Mouse (Mus musculus) ovary, adult 18-20 months (tissue): Measurements from ENCODE around the gene Ror1.
A peak's percentile ranks its signal among the peaks of the same experiment; 100 is the strongest.

ENCODE experiments used
- DNase-seq: peaks from one replicate; pipeline ENCODE4 v3.0.0; 2022; ENCODE audit warnings: low spot score, mixed read lengths

Gene Ror1

DNA sequence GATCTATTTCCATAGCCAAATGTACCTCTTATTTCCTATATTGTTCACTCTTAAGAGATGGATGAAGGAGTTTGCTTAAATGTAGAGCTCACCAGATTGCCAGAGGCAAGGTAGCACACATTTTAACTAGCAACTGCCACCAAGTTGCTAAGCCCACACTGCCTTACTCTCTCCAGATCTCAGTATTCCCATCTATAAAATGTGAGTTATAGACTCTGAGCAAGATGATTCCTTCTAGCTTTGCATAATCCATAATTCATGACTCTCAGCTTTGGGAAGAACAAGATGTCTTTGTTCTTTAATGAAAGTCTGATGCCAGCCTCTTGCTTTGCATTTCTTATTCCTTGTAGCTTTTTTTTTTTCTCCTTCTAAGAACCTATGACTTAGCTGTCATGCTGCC is 64.6 kb downstream of the Ror1 start:
- no peak for DNase-seq

DNA sequence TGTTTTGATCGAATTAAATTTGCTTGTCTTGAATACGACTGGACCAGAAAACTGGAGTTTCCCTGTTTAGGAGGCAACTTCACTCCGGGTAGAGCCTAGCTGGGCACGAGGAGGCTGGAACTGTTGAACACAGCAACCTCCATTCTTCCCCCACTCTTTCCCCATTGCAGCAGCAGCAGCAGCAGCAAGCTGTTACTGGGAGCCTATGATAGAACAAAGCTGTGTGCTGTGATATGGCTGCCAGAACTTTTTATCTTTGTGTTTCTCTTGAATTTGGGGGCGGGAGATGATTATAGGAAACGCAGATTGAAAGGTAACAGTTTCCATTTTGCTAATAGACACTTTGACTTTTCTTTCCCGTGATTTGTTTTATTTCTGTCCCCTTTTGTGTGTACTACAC is 70.2 kb downstream of the Ror1 start:
- no peak for DNase-seq

DNA sequence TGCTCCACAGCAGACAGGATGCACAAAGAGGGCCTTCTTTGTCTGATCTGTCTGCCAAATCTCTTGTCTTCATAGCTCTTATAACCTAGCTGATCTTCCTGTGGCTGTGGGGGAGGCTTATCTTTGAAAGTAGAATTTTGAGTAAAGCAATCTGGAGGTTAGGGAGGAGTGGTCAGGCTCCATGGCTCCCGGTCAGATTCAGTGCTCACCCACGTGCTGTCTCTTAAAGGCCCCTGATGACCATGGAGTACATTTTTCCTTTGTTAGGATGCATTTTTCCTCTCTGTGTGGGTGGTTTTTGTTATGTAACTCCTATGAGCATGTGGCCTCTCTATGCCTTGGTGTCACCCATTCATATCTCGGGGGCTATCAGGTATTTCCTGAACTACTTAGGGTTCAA is 71.3 kb downstream of the Ror1 start:
- no peak for DNase-seq

DNA sequence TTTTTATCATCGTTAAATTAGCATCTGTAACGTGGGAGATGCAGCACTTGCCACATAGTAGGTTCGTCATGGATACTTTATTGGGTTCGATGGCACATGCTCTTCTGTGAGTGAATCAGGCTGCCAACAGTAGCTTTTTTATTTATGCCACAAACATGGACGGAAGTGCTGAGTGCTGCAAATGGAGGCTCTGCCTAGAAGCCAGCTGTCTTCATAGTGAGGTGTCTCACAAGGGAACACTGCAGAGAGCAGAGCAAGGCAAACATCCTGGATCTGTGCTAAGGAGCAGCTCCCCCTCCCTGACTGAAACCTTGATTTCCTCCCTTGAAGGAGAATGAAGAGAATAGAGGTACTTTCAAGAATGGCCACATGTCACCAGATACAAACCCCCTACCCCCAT is 74.1 kb downstream of the Ror1 start:
- no peak for DNase-seq

DNA sequence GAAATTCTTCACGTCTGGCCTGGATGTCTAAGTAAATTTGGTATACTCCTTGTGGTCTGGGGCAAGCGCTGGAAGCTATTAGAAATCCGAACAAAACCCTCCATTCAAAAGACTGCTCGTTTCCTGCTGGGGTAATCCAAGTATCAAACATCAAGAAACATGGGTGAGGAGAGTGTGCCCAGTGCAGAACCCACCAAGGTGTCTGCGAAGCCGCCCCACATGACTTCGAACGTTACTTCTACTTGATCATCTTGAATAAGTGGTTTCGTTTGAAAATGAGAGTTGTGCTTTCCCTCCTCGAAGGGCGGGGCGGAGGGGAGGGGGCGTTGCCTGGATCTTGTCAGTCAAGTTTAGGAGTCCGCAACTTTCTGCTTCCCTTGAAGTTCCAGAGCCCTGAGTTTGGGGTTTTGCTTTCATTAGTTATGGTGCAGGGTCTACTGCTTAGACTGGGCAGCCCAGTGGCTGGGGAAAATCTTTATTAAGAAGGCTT is 74.6 kb downstream of the Ror1 start:
- DNase-seq, result no peak

DNA sequence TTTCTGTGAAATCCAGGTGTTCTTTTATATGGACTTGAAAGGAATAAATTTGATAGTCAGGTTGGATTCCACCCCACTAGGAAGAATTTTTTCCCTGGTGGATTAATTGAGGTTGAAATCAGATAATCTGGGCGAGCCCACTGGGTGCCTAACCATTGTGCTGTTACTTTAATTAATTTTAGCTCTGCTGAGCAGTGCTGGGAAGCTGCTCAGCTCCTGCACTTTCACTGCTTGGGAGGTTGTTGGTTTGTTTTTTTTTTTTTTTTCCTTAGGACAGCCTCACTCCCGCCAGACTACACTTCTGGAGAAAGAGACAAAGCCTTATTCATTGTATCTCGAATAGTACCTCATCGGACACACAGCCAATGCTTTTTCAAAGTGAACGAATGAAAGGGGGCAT is 75.2 kb downstream of the Ror1 start:
- no peak for DNase-seq

DNA sequence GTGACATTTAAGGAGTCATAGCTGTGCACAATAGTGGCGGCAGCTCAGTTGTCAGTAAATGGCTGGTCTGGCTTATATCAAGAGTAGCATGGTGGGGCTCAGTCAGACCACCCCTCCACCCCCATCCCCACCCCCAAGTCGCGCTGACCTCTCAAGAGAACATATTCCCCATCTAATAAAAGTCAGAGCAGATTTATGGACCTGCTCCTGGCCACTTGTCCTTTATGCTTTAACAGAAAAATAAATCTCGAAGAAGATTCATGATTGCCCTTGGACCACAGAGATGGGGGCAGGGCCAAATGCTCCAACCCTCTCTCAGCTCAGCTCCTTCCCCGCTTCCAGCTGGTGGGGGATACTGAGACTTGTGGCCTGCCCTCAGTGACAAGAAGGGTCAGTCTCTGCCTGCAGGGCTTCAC is 75.9 kb downstream of the Ror1 start:
- no peak for DNase-seq

DNA sequence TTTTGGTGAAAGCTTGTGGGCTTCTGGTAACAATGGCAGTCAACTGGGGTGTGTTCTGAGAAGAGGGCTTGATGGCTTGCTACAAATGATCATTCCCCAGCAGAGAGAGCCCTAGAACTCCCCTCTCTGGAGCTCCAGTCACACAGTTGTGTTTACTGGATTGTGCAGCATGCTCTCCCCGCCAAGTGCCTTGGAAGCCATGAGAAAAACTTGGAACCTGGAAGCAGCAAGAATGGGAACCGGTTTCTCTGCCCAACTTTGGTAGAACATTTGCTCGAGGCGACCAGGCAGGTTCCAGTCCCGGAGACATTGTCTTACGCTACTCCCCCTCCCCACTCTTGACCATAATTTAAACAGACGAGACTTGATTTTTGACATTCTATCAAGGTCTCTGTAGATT is 80.0 kb downstream of the Ror1 start:
- DNase-seq, result no peak

DNA sequence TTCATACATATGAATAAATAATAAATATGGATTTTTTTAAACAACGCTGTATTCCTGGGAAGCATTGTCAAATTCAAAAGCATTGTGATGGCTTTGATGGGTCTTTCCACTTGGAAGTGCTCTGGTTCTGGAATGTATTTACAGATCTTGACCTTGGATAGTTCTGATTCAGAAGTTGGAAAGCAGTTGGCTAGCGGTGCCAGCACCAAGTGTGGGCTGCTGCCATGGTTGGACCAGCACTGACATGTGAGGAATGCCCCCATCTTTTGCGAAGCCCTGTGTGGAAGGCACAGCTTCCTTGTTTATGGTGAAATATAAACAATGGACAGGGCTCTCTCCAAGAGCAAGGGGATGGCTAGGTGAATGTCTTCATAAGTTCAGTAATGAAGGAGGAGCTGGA is 82.7 kb downstream of the Ror1 start:
- peak; percentile 17 for DNase-seq

DNA sequence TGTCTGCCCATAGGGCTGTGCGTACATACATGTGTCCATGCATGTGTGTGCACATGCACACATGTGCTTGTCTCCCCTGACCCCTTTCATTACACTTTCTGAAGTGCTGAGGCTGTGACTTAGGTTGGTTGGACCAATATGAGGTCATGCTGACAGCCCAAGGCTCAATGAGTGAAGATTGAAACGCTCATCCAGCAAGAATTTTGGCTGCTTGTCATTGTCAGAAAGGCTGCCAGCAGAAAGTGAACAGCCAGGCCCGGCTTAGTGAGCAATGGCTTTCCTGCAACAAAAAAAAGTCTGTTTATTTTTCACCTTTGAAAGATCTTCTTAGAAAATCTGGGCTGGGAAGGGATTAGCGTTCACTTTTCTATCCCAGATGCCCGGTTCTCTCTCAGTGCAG is 86.1 kb downstream of the Ror1 start:
- DNase-seq, result no peak

DNA sequence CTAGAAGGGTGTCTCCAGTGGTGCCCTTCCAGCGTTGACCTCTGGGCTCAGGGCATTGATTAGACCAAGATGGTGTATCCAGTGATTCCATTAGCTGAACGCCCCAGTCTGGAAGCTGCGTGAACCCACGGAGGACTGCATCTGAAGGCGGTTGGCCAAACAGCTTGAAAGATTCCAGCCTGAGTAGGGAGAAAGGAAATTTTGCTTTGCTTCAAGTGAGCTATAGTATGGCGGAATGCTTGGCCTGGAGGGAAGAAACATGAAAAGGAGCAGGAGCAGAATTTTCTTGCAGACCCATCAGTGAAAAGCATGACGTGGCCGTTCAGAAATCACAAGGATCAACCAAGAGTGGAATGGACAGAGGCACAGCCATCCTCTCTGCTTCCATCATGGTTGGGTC is 91.2 kb downstream of the Ror1 start:
- no peak for DNase-seq

DNA sequence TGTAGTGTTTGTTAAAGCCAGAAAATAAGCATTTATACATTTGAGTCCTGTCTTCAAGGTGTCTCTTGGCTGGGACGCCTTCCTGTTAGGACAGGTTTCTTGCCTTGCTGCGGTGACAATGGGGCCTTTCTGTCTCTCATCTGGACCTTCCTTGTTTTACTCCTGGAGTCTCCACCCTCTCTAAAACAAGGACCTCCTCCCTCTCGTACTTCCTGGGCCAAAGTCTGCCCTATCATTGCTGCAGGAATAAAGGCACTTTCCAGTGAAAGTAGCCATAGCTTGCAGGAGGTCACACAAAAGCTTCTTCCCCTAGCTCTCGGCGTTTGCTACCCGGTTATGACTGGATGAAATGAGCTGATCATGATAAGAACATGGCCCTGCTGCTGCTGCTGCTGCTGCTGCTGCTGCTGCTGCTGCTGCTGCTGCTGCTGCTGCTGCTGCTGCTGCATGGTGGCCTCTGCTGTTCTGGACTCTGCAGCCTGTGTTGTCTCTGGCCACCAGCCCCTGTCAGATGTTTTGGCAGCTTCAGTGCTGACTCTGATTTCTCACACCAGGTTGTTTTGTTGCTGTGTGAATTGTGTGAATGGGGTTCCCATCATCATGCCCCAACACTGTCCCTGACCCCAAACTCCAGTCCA is 92.1 kb downstream of the Ror1 start:
- no peak for DNase-seq

DNA sequence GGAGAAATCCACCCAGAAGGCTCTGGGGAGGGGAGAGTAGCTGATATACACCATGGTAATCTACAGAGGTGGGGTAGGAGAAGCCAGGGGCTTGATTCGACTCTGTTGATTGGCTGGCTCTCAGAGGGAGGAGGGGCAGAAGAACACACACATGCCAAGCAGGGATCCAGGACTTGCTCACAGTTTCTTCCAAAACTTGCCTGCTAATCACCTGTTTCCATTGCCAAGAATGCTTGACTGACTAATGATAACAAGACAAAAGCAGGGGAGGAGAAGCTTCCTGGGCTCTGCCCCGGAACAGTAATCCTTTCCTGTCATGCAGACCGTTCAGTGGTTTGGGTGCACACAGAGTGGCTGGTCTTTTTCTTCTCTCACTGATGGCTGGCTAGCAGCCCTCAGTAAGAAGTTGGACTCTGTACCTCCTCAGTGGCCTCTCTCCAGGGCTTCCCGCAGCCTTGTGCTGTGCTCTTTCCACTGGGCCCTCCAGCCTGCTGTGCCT is 92.7 kb downstream of the Ror1 start:
- peak; percentile 21 for DNase-seq

DNA sequence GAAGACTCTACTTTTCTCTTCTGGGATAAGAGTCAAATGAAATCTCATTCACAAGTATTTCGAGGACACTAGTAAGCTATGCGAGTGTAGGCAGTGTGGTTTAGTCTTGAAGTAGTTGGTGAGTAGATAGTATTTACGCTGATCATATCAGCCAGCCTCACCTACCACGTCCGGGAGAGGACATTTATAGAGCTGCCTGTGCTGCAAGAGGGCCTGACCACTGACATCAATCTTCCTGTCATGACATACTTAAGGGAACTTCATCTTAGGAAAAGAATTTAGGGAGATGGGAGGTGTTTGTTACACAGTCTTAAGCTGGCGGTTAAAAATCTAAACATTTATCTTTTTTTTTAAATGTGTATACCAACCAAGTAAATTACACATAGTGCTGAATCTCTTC is 95.9 kb downstream of the Ror1 start:
- DNase-seq, result no peak

DNA sequence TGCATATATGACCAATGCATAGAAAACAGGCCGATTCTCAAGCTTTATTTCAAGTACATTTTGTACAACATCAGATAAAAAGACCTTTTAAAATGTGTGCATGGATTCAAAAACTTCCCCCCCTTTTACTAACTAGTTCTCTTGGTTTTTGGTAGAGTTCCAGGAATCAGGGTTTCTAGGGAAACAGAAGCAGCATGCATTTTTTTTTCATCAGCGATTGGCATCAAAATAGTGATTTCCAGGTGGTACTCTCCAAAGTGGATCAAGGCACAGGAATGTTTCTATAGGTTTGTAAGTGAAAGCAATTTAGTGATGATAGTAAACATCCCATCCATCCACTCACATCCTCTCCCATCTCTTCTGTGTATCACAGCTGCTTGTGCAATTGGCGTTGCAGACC is 98.5 kb downstream of the Ror1 start:
- no peak for DNase-seq

DNA sequence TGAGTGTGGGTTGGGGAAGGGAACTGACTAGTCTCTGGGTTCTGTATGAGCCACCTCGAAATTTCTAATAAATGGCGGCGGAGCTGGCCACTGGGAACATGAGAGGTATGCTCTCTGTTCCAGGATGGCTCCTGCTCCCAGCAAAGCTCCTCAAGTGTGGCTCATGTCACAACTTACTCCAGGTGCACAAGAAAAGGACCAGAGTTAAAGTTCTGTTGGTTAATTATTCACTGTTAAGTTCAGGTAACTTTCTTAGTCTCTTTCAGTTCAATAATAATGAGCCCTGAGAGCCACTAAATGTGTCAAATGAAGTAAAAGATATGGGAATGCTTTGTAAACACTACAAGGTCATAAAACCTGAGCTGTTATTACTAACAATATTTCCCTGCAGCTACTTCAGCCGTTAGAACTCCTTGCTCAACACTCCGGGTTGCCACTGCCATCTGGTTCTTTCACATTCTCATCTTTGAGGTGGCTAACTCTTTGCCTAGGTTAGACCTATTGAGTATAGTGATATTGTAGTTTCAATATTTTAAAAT is 100.7 kb downstream of the Ror1 start:
- no peak for DNase-seq

DNA sequence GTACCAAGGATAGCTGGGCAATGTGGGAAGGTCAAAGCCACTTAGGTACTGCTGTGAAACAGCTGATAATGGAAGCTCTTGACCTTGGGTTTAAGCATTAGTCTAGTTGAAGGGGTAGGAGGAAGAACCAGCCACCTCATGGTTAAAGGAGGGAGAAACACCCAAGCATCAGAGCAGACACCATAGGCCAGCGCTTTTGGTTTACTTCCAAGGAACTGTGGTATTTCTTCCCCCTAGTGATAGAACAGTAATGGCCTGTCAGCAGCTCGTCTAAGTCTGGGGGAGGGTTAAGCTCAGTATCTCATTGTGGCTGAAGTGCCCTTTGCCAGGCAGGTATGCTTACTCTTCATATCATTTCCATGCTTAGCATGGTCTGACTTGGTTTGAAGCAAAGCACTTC is 102.7 kb downstream of the Ror1 start:
- DNase-seq, result no peak

DNA sequence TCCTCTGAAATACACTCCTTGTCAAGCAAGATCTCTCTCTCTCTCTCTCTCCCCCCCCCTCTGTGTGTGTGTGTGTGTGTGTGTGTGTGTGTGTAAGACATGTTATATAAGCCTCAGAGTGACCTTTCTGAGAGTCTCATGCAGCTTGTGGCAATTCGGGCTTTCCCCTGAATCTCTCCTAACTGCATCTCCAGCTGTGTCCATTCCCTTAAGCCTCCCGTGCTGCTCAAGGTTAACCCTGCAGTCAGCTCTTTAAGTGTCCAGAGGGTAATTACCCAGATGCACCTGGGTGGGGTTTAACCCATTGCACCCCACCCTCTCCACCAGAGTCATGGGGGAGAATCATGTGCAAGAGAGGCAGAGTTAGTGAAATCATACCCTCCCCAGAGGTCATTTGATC is 105.7 kb downstream of the Ror1 start:
- no peak for DNase-seq

DNA sequence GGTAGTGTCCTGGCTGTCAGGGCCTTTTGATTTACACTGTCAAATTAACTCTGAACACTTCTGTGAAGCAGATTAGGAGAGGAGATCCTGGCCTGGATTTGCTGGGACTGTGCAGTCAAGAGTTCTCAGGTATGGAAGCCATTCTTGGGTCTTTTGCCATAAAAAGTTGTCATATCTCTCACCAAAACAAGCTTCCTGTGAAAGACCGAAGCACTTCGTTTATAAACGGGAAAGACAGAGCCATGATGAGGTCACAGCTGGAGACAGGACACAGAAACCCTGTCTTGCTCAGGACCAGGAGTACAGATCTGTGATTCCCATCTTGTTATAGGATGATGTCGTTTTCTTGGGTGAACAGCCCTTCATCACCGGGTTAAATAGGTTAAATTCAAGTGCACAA is 107.5 kb downstream of the Ror1 start:
- DNase-seq, result no peak

DNA sequence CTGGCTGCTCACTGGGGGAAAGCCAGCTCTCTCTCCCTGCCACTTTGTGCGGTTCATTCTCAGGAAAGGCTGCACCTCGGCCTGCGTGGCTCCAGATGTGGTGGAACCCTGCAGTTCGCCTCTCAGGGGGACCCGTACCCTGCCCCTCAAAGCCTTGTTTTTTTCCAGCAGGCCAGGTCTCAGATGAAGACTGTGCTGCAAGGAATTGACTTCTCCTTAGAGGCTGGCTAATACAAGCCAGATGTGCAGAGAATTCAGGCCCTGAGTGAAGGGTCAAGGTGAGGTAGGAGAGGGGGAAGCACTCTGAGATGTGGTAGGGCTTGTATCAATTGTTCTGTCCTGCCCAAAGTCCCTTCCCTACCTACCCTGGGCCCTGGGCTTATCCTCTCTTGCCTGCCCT is 108.1 kb downstream of the Ror1 start:
- no peak for DNase-seq

DNA sequence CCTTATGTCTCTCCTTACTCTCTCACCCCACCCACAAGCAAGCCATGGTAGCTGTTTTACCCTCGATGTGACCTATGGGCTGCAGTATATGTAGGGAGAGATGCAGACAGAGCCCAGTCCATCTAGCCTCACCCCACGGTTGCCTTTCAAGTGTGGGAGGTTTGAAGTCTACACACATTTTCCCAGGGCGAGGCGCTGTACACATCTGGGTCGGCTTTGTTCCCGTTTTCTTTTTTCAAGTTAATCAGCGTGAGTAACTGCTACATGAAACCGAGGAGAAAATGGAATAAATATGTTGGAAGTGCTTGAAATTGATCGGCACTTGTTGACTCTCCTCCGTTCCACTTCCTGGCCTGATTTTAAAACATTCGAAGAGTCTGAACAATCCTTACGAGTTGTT is 108.8 kb downstream of the Ror1 start:
- no peak for DNase-seq

DNA sequence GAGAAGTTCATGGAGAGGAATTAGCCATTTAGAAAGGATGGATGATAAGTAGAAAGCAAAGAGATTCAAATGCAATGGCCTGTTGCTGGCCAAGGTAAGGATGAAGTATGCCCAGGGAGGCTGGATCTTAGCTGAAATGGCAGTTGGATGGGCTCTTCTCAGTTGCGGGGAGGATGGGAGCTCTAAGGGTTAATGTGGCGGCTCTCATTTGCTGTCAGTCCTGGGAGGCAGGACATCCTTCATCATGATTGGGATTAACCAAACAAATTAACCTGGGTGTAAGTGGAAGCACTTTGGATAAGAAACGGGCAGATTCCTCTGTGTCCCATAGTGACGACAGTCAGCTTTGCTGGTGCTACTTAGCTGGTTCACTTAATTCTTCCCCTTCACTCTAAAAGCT is 112.5 kb downstream of the Ror1 start:
- no peak for DNase-seq

DNA sequence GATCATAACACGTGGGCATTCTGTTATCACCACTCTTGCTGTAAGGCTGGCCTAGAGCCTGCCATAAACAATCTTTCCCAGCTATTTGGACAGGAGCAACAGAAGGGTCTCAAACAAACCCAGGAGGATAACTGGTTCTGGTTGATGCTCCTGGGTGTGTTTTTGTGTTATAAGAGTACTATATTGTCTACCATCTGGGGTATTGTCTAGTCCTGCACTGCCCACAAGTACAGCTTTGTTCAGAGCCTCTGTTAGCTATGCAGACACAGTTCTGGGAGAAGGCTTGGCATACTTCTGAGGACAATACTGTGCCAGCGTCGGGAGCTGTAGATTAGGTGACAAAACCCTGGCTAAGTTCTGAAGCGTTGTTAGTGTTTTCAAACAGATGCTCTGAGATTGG is 113.5 kb downstream of the Ror1 start:
- no peak for DNase-seq

DNA sequence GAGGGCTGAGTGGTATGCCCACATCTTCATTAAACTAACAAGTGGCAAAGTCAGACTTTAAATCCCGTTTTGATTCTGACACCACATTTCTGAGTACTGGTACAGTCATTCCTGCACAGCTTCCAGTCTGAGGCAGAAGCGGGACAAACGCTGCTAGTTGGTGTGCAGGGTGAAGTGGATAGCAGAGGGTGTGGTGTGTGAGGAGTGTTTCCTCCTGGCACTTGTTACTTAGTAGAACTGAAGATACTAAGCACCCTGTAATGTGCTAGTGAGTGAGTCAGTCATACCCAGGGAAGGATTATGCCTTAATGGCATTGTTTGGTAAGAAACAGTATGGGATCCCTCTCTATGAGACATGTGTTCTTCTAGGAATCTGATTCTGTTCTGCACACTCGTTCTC is 115.7 kb downstream of the Ror1 start:
- no peak for DNase-seq
